Mouse (Mus musculus): ENCODE measurements around the gene Tardbp.

- TF ChIP-seq EP300 (IDR thresholded peaks at IDR 0.05; ENCODE audit: low read depth) (no peak), CTCF (IDR thresholded peaks at IDR 0.05; ENCODE audit: low read depth) (no peak)
Observed at GRCm38 (mm10) chr4:148639455-148639854, 12.6 kb upstream of the Tardbp start.
